In genomic region chr1:180903666-180904038, GRCm38 (mm10) we compare ENCODE assay signal across 8 mouse cellular contexts. TPM values are rescaled to one million over a fixed set of nuclear protein-coding genes. Genes with fewer than 3 reads are reported as not detected.
A peak's percentile ranks its signal among the peaks of the same experiment; 100 is the strongest.
DNase-seq lines count a peak whose midpoint lies in the region; ATAC-seq and TF ChIP-seq lines count a peak whose summit lies in the region.

No protein-coding gene starts in this region.

- H3K27ac ChIP-seq in heart, adult 2 months, result peak overlapping the region; percentile 84
- H3K27ac ChIP-seq in forebrain, embryonic 13.5 days, result peak overlapping the region; percentile 49; the same call in 1 of the 2 replicates
- peak overlapping the region; percentile 95 for H3K27ac ChIP-seq in liver, embryonic 15.5 days (replicated peaks)

- no peaks in the 10 kb centered on the region for H3K79me2 ChIP-seq in heart, adult 2 months (replicated peaks; ENCODE audit: control insufficient read depth, insufficient read depth, low read length)

- DNase-seq in heart, adult 2 months, result no peak
- DNase-seq in heart, postnatal 36 days, result no peak
- peak; percentile 50 for DNase-seq in 3T3-L1 (ENCODE audit: low read depth, low spot score)
- no peak for DNase-seq in urinary bladder, postnatal 10 days (ENCODE audit: low spot score)
- DNase-seq in adrenal gland, postnatal 36 days, result no peak
- DNase-seq in left cerebral cortex, postnatal 10 days (ENCODE audit: extremely low spot score in 1 of 2, low spot score in 2 of 2), result no peak

- TF ChIP-seq CTCF in heart, adult 2 months (IDR thresholded peaks at IDR 0.05), result no peak

- no peaks in the 10 kb centered on the region for H3K36me3 ChIP-seq in heart, adult 2 months (ENCODE audit: control insufficient read depth, insufficient read depth, low read length)
- H3K36me3 ChIP-seq in forebrain, embryonic 13.5 days (ENCODE audit: poor library complexity, severe bottlenecking), result peaks cover 29% of the 10 kb centered on the region
- H3K36me3 ChIP-seq in liver, embryonic 15.5 days (replicated peaks), result peaks cover 35% of the 10 kb centered on the region

- H3K4me3 ChIP-seq in heart, adult 2 months, result peak overlapping the region; percentile 83
- H3K4me3 ChIP-seq in forebrain, embryonic 13.5 days, result peak overlapping the region; percentile 88
- H3K4me3 ChIP-seq in liver, embryonic 15.5 days (replicated peaks), result peak overlapping the region; percentile 97

- peak overlapping the region; percentile 48 for H3K9ac ChIP-seq in heart, adult 2 months (ENCODE audit: low read depth, low read length)
- H3K9ac ChIP-seq in forebrain, embryonic 13.5 days, result peak overlapping the region; percentile 95
- peak overlapping the region; percentile 95 for H3K9ac ChIP-seq in liver, embryonic 15.5 days

- TF ChIP-seq POLR2A in heart, adult 2 months (IDR thresholded peaks at IDR 0.05; ENCODE audit: insufficient read depth, low read depth, low read length), result no peak

- peak overlapping the region; percentile 92 for H3K4me2 ChIP-seq in forebrain, embryonic 13.5 days
- peak overlapping the region; percentile 76 for H3K4me2 ChIP-seq in liver, embryonic 15.5 days

- no peaks in the 10 kb centered on the region for H3K27me3 ChIP-seq in heart, adult 2 months (ENCODE audit: control insufficient read depth, insufficient read depth, low read length)
- H3K27me3 ChIP-seq in forebrain, embryonic 13.5 days, result no peaks in the 10 kb centered on the region
- H3K27me3 ChIP-seq in liver, embryonic 15.5 days, result no peaks in the 10 kb centered on the region

- TF ChIP-seq EP300 in heart, adult 2 months (IDR thresholded peaks at IDR 0.05; ENCODE audit: insufficient read depth, low read depth, low read length), result no peak

- H3K4me1 ChIP-seq in heart, adult 2 months (ENCODE audit: control insufficient read depth, insufficient read depth, low read length), result peaks cover 3% of the 10 kb centered on the region
- peaks cover 26% of the 10 kb centered on the region for H3K4me1 ChIP-seq in forebrain, embryonic 13.5 days
- peaks cover 70% of the 10 kb centered on the region for H3K4me1 ChIP-seq in liver, embryonic 15.5 days (replicated peaks)

- no peaks in the 10 kb centered on the region for H3K9me3 ChIP-seq in forebrain, embryonic 13.5 days (replicated peaks)
- no peaks in the 10 kb centered on the region for H3K9me3 ChIP-seq in liver, embryonic 15.5 days (replicated peaks)

- ATAC-seq in forebrain, embryonic 13.5 days, result no peak
- no peak for ATAC-seq in liver, embryonic 15.5 days (ENCODE audit: insufficient read depth)

- WGBS in heart, adult 2 months, result 34% methylated on average over 10 of the region's 10 CpGs
- 36% methylated on average over 10 of the region's 10 CpGs for WGBS in forebrain, embryonic 13.5 days
- 15% methylated on average over 10 of the region's 10 CpGs for WGBS in liver, embryonic 15.5 days (ENCODE audit: insufficient replicate concordance)

- intact Hi-C loops in heart, adult 2 months (cut with DNase I), result loop anchor here (2.0 to 10.0 kb wide), 2 partner anchors 39 to 141 kb away; partner anchors contain the start of gene Tmem63a
- intact Hi-C loops in heart, postnatal 36 days (cut with DNase I), result loop anchor here (5.0 kb wide), 1 partner anchor 134 kb away; no protein-coding TSS in a partner anchor
- intact Hi-C loops in left cerebral cortex, postnatal 10 days (cut with DNase I), result loop anchor here (10.0 kb wide), 1 partner anchor 201 kb away; no protein-coding TSS in a partner anchor

RNA-seq across cellular contexts. Expression of gene Pycr2, which starts 0.4 kb away (rescaled TPM):
- 10 to 100 TPM; 10.3 to 12.4 TPM for total RNA-seq in heart, adult 2 months (2021)
- 12.7 and 13.9 TPM in 2 replicates for polyA plus RNA-seq in heart, adult 2 months (2012; rRNA removed)
- total RNA-seq in heart, postnatal 36 days (2021), result 10 to 100 TPM; 12.5 to 15.6 TPM
- polyA plus RNA-seq in forebrain, embryonic 13.5 days (2015; fragmentation: Nextera tagmentation; extraction: Ambion mirVana), result 90.6 and 101 TPM in 2 replicates
- 93.6 and 108 TPM in 2 replicates for polyA plus RNA-seq in liver, embryonic 15.5 days (2015; fragmentation: Nextera tagmentation; extraction: Ambion mirVana)
- 10 to 100 TPM; 42.9 to 45.6 TPM for total RNA-seq in adrenal gland, postnatal 36 days (2021)
- 10 to 100 TPM; 25.3 to 27.8 TPM for total RNA-seq in left cerebral cortex, postnatal 10 days (2021)

RNA-seq across cellular contexts. Expression of gene Lefty2, which starts 10.7 kb away (rescaled TPM):
- not detected for total RNA-seq in heart, adult 2 months (2021)
- polyA plus RNA-seq in heart, adult 2 months (2012; rRNA removed), result 0.08 and 0.15 TPM in 2 replicates
- total RNA-seq in heart, postnatal 36 days (2021), result not detected
- 0.41 and 0.94 TPM in 2 replicates for polyA plus RNA-seq in forebrain, embryonic 13.5 days (2015; fragmentation: Nextera tagmentation; extraction: Ambion mirVana)
- not detected in 2 replicates for polyA plus RNA-seq in liver, embryonic 15.5 days (2015; fragmentation: Nextera tagmentation; extraction: Ambion mirVana)
- 1 to 10 TPM in 1 of 2 experiments, under 1 TPM in 1; 0.43 to 1.2 TPM for total RNA-seq in adrenal gland, postnatal 36 days (2021)
- total RNA-seq in left cerebral cortex, postnatal 10 days (2021), result 10 to 100 TPM; 10.9 to 12.4 TPM

RNA-seq across cellular contexts. Expression of gene Lefty1, which starts 31.2 kb away (rescaled TPM):
- total RNA-seq in heart, adult 2 months (2021), result under 1 TPM; 0.41 to 0.57 TPM
- polyA plus RNA-seq in heart, adult 2 months (2012; rRNA removed), result 3.0 and 3.3 TPM in 2 replicates
- 1 to 10 TPM in 1 of 2 experiments, under 1 TPM in 1; 0.95 to 1.0 TPM for total RNA-seq in heart, postnatal 36 days (2021)
- polyA plus RNA-seq in forebrain, embryonic 13.5 days (2015; fragmentation: Nextera tagmentation; extraction: Ambion mirVana), result not detected in 2 replicates
- 4.8 and 5.2 TPM in 2 replicates for polyA plus RNA-seq in liver, embryonic 15.5 days (2015; fragmentation: Nextera tagmentation; extraction: Ambion mirVana)
- 1 to 10 TPM; 3.4 to 9.0 TPM for total RNA-seq in adrenal gland, postnatal 36 days (2021)
- total RNA-seq in left cerebral cortex, postnatal 10 days (2021), result 1 to 10 TPM; 1.5 to 2.6 TPM

RNA-seq across cellular contexts. Expression of gene Tmem63a, which starts 38.5 kb away (rescaled TPM):
- total RNA-seq in heart, adult 2 months (2021), result 10 to 100 TPM; 13.2 to 15.8 TPM
- 27.5 and 34.5 TPM in 2 replicates for polyA plus RNA-seq in heart, adult 2 months (2012; rRNA removed)
- total RNA-seq in heart, postnatal 36 days (2021), result 10 to 100 TPM; 13.8 to 13.9 TPM
- 0.88 and 1.4 TPM in 2 replicates for polyA plus RNA-seq in forebrain, embryonic 13.5 days (2015; fragmentation: Nextera tagmentation; extraction: Ambion mirVana)
- polyA plus RNA-seq in liver, embryonic 15.5 days (2015; fragmentation: Nextera tagmentation; extraction: Ambion mirVana), result 8.0 and 9.3 TPM in 2 replicates
- 10 to 100 TPM; 52.6 to 80.8 TPM for total RNA-seq in adrenal gland, postnatal 36 days (2021)
- 1 to 10 TPM; 4.2 to 5.3 TPM for total RNA-seq in left cerebral cortex, postnatal 10 days (2021)

RNA-seq across cellular contexts. Expression of gene Sde2, which starts 52.7 kb away (rescaled TPM):
- total RNA-seq in heart, adult 2 months (2021), result 10 to 100 TPM; 11.7 to 12.1 TPM
- 5.0 and 9.8 TPM in 2 replicates for polyA plus RNA-seq in heart, adult 2 months (2012; rRNA removed)
- total RNA-seq in heart, postnatal 36 days (2021), result 10 to 100 TPM; 10.3 to 14.2 TPM
- 32.7 and 33.8 TPM in 2 replicates for polyA plus RNA-seq in forebrain, embryonic 13.5 days (2015; fragmentation: Nextera tagmentation; extraction: Ambion mirVana)
- 21.8 and 22.4 TPM in 2 replicates for polyA plus RNA-seq in liver, embryonic 15.5 days (2015; fragmentation: Nextera tagmentation; extraction: Ambion mirVana)
- 10 to 100 TPM; 24.6 to 30.5 TPM for total RNA-seq in adrenal gland, postnatal 36 days (2021)
- total RNA-seq in left cerebral cortex, postnatal 10 days (2021), result 10 to 100 TPM; 20.1 to 21.1 TPM

Comparison
In these comparisons a context has a peak if more than half of its experiments do, and no peak if none do; other contexts are left out.
1. RNA of gene Lefty2, which starts 10.7 kb away (total RNA-seq): 10.9 to 12.4 TPM in left cerebral cortex, postnatal 10 days; 0.43 to 1.2 TPM in adrenal gland, postnatal 36 days, not detected in heart, adult 2 months and not detected in heart, postnatal 36 days; every median in the first group is over 4 times any median in the second.
2. Peak in every context shown above with its lines, with median percentiles within 50 percentile points of each other: H3K27ac ChIP-seq, H3K4me3 ChIP-seq and H3K9ac ChIP-seq.